Mouse (Mus musculus): Measurements from ENCODE around the gene Tfpt.

Tfpt gene

DNA sequence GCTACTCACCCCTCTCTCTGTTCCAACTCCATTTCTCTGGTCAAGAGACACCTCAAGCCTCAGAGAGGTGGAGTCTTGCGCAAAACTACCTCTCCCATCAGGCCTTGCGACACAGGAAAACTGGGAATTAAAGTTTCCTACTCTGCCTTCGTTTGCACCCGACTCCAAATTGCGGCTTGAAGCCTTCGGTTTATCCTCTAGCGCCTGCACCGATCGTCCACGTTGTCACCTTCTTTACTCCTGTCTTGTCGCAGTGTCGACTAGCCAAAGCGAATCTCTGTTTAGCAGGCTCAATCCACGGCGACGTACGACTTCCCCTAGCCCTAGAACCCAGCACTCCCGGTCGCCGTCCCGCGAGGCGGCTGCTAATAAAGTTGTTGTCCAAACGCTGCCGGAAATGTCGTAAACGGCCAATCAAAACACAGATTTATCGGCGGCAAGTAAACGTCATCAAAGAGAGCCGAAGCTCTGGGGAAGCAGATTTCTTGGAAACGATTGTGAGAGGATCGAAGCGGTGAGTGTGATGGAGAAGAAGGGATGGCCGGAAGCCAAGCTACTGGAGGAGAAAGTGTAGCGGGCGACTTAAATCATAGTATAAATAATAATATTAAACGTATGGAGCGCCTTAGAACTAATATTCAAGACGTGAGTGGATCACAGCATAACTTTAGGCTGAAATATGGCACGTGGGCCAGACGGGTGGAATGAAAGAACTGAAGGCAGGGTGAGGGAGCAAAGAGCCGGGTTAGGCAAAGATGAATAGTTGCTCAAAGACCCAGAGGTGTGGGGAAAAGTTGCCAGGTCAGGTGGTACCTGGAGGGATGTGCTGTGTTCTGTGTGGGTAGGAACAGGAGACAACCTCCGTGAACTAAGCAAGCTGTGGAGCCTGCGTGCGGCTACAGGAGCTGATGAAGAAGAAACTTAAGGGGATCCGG lies at the start of gene Tfpt, which contains the start of gene Prpf31:
Gene Tfpt (minus strand): TSS at position 387 of the 935 bp plus-strand sequence.
Gene Prpf31 (plus strand): TSS at position 443 of the 935 bp plus-strand sequence.
- in situ Hi-C loops (cut with MseI, MboI): no loop called here

DNA sequence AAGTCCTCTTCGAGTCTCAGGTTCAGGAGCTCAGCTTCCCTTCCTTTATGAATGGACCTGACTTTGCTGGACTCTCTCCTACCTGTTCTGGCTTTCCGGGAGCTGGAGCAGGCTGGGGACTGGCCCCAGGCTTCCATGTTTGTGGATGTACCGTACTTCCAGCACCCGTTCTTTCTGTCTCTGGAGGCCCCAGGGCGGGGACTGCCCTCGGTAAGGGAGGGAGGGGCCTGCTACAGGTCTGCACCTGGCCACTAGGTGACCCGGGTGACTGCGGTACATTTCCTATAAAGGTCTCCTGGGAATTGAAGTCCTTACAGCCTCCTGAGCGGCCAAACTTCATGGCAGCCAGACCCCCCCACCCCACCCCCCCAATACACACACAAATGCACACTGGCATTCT lies 47.6 kb upstream of the Tfpt start, which contains the start of gene Tmc4:
Gene Tmc4 (minus strand): TSS at position 212 of the 400 bp plus-strand sequence.
- in situ Hi-C loops (cut with MseI, MboI): loop anchor here in 1 of 2 experiments (25.0 kb wide), 1 partner anchor 235 kb away; the partner anchor contains the start of gene Lilra6

DNA sequence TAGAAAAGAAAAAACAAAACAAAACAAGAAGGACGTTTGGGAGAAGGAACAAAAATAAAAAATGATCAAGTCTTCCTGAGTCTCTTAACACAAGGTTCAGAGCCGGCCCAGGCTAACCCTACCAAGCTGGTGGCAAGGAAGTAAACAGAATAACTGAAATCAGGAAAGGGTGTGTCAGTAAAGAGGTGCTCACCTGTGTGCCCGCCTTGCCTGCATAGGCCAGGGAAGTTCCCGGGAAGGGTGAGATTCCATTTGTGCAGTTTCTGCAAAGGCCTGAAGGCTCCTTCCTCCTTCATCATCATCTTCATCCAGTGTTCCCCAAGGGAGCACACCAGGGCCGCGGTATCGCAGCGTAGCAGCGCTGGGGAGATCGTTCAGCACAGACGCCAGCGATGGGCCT lies 46.6 kb upstream of the Tfpt start:
- in situ Hi-C loops (cut with MseI, MboI): loop anchor here in 1 of 2 experiments (25.0 kb wide), 1 partner anchor 236 kb away; the partner anchor contains the start of gene Lilra6

DNA sequence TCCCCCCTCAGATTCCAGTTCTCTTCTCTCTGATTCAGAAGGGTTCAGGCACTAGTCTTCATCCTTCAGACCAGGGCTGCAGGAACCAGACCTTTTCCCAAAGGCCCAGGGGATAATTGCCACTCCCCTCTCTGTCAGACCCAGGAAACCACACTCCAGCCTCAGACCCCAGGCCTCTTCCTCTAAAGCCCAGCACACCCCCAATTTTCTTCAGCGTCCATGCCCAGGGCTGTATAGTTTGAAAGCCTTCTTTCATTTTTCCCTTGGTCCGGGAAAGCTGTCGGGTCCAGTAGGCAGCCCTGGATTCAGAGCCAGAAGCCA lies 45.5 kb upstream of the Tfpt start:
- in situ Hi-C loops (cut with MseI, MboI): loop anchor here in 1 of 2 experiments (25.0 kb wide), 1 partner anchor 237 kb away; the partner anchor contains the start of gene Lilra6

DNA sequence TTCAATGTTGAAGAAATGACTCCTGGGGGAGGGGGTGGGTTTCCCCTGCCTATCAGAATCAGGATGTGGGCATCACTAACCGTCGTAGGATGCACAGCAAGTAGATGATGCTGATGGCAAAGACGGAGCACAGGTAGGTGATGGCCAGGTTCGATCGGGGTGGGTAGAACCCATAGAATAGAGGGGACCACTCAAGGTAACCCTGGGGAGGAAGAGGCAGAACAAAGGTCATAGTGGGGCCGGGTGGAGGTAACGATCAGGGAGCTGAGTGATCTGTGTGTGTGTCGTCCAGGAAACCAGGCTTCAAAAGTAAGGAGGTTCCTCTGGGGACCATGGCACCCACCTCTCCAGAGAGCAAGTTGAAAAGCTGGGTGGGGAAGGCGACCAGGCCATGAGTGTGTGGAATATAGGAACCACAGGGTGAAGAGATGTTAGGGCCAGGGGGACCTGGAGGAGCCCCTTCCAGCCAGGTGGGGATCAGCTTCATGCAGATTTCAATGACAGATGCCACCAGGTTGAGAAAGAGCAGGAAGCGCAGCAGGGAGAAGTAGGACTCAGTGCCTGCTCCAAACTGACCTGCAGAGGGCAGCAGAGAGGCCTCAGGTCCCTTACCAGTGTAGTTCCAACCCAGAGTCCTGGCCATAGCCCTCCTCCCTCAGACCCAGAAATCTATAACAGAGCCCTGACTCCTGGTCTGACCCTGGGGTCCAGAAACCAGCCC lies 44.9 kb upstream of the Tfpt start:
- in situ Hi-C loops (cut with MseI, MboI): loop anchor here in 1 of 2 experiments (5.0 to 25.0 kb wide), 2 partner anchors 52 to 238 kb away; partner anchors contain the start of gene Lilra6

DNA sequence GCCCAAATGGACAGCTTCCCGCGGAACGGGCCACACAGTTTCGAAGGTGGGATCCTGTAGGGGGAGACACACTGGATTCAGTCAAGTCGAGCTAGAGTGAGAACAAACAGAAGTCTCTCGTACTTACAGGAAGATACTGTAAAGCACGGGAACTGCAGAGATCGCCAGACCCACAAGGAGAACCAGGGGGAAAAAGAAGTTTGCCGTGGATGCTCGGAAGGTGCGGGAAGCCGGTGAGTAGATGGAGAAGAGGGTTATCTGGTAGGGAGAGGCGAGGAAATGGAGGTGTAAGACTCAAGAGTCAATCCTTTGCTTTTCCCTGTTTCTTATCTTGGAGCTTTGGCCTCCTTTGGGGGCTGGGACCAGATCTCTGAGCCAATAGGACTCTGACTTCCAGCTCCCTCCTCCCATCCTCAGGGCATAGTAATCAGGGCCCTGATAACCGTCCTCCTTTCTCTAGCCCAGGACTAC lies 37.2 kb upstream of the Tfpt start:
- in situ Hi-C loops (cut with MseI, MboI): no loop called here

DNA sequence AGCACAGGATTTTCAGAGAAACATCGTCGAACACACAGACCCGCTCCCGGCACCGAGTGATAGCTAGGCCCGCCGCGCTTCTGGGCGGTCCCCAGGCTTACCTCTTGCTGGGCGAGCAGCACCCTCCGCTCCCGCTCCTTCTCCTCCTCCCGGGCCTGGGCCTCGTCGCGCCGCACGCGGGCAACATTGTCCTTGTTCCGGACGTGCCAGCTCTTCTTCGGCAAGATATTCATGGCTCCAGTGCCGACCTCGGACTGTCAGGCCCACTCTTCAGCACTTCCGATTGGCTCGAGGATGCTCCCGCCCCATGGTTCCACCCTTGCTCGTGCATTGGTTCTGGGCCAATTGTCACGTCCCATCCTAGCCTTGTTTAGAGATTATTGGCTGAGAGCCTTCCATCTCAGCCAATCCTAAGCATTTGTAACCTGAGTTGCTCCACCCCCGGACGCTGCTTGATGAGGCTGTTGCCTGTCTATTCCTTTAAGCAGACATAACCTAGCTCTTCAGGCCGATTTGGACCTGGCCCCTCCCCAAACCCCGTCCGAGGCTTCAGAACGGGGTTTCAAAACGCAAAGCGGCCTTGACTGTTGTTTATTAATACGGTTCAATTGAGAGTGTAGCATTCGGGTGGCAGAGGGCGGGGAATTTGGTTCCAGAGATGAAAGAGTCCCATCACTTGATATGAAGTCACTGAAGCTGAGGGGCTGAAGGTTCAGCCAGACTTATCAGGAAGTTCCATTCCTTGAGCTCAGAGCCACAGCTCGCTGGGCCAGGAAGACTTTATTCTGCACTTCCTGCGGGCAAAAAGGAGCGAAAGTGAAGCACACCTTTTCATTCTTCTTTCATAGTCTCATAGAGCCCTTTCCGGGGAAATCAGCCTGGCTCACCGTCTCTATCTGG lies 35.7 kb upstream of the Tfpt start, which contains the start of gene Leng1:
Gene Leng1 (minus strand): TSS at position 626 of the 900 bp plus-strand sequence.
- in situ Hi-C loops (cut with MseI, MboI): no loop called here

DNA sequence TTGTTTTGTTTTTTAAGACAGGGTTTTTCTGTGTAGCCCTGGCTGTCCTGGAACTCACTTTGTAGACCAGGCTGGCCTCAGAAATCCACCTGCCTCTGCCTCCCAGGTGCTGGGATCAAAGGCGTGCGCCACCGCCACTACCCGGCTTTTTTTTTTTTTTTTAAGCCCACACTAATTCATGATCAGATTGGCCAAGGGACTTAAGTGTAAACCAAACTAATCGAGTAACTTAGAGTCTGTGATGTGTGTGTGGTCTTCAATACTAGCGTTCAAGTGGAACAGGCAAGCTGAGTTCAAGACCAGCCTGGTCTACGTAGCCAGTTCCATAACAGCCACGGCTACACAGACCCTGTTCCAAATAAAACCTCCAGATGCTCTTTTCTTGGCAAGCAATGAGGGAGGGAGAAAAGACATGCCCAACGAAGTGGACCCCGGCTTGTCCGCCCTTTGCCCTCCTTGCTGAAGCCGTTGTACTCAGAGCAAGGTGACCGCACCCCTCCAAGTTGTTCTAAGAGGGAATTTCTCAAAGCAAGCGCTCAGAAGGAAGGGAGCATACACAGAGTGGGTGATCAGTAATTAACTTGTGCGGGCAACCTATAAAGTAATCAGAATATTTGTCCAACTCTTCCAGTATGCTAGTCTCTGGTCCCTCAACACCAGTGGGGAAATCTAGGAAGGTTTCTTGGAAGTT lies 34.9 kb upstream of the Tfpt start:
- in situ Hi-C loops (cut with MseI, MboI): no loop called here

DNA sequence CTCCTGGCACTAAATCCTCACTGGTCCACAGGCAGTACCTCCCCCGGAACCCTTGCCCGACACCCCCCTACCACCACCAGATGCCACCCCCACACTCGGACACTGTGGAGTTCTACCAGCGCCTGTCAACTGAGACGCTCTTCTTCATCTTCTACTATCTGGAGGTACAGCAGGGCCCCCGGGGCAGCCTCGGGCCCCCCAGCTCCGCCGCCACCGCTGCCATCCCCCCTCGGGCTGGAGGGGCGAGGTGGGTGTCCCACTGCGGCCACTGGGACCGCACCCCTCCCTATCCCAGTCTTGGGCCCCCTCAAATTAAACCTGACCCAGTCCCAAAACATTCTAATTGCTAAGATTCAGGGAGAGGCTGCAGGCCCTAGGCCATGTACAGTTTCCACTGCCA lies 28.8 kb upstream of the Tfpt start:
- in situ Hi-C loops (cut with MseI, MboI): no loop called here

DNA sequence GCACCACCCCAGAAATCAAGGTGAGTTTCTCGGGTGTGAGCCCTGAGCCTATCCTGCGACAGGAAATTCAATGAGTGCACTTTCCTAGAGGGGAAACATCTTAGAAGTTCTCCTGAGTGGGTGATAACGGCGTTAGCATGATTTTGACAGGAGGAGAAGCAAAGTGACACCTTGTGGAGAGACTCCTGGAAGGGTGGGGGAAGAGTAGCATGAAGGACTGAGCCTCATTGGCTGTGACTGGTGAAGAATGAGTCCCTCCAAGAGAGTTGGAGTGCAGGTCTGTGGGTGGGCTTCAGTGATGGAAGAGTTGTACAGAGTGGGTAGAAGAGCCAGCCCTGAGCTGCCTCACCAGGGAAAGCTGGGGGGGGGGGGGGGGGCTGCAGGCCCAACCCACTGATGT lies 27.2 kb upstream of the Tfpt start:
- in situ Hi-C loops (cut with MseI, MboI): no loop called here

DNA sequence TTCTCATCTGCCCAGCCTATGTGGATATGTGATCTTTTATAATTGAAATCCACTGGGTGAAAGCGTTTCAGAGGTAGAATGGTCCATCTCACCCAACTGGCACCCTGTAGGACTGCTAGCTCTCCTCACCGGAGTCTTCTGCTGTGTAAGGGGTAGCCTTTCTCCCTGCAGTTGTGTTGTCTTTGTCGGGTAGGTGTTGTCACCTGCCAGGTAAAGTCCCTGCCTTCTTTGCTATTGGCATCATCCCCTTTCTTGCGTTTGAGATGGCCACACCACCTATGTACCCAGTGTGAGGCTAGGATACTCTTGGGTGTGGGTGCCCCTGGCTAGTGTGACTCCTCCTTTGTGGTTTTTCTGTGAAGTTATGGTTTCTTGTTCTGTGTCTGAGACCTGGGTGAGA lies 16.9 kb upstream of the Tfpt start:
- in situ Hi-C loops (cut with MseI, MboI): loop anchor here in 1 of 2 experiments (10.0 kb wide), 1 partner anchor 58 kb away; the partner anchor contains the start of gene Rps9

DNA sequence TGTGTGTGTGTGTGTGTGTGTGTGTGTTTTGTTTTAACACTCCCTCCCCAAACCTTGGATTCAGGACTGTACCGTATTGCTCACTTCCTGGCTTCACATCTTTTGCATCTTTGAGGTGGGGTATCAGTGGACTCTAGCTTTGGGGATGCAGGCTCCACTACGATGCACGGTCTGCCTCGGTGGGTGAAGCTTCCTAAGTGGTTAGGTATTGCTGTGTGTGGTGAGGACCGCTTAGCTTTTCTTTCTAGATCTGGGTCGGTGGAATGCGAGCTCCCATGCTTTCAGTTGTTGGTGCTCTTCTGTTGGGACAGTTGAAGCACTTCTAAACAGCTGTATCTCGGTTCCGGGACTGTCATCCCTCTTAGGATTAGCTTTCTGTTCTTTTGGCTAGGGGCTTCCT lies 16.5 kb upstream of the Tfpt start:
- in situ Hi-C loops (cut with MseI, MboI): loop anchor here in 1 of 2 experiments (10.0 kb wide), 1 partner anchor 59 kb away; the partner anchor contains the start of gene Rps9

DNA sequence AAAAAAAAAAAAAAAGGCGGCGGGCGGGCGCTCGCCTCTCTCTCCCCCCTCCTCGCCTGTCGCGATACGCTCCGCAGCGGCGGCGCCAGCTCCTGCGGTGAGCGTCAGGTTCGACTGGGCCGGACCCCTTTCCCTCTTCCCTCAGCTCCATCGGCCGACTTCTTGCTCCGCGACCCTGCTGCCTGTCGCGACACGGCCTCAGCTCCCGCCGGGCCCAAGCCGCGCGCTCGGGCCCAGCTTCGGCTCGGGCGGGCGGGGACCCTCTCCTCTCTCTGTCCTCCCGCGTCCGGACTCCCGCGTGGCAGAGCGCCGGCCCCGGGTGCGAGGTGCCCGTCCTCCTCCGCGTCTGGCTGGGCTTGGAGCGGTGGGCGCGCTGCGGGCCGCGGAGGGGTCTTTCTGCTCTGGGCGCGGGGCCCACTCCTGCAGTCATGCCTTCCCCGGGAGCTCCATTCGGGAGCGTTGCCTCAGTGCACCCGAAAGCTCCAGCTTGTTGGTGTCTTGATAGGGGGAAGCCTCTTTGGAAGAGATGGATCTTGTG lies 15.8 kb upstream of the Tfpt start:
- in situ Hi-C loops (cut with MseI, MboI): loop anchor here in 1 of 2 experiments (10.0 kb wide), 1 partner anchor 59 kb away; the partner anchor contains the start of gene Rps9

DNA sequence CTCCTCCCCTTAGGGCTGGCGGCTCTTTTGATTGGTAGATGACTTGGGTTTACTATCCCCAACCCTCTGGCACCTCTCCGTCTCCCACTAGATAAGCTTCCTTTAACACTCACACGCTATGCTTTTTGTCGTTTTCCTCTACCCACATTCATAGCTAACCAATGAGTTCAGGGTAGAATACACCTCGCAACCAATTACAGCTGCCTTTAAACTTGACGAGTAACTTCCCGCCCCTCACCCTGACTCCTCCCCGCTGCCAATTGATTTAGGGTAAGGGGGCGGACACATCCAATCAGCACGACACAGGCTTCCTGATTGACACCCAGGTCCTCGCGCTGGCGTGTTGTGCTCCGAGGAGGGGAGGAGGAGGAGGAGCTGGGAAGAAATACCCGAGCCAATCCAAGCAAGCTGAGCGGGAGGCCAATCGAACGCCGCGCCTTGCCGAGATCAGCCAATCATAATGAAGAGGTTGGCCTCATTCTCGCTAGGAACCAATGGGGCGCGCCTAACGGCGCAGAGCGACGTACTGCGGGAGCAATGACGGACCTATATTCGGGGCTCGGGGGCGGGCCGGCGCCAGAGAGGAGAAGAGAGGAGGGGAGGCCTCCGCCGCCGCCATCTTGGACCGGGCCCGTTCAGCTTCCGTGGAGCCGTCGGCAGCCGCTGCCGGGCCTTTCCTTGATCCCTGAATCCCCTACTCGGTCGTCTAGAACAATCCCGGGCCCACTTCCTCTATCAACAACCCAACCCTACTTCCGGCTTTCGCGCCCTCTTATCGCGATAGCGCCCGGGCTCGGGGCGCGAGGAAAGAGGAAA lies 15.2 kb upstream of the Tfpt start, which contains the start of gene Cnot3:
Gene Cnot3 (plus strand): TSS at position 597 of the 816 bp plus-strand sequence.
- in situ Hi-C loops (cut with MseI, MboI): loop anchor here in 1 of 2 experiments (10.0 kb wide), 1 partner anchor 60 kb away; the partner anchor contains the start of gene Rps9

DNA sequence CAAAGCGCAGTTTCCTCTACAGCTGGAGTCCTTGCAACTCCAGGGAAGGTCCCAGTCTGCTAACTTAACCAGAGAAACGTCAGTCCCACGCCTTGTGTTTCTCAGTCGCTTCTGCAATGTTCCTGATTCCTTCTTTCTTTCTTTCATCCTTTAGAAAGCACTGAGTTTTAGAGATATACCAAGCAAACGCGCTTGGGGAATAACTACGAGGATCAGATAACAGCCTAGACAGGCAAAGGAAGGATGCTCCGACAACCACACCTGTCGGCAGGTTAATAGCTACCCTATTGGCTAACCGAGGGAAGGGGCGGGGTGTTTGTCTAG lies 14.6 kb upstream of the Tfpt start:
- in situ Hi-C loops (cut with MseI, MboI): loop anchor here in 1 of 2 experiments (10.0 kb wide), 1 partner anchor 60 kb away; the partner anchor contains the start of gene Rps9

DNA sequence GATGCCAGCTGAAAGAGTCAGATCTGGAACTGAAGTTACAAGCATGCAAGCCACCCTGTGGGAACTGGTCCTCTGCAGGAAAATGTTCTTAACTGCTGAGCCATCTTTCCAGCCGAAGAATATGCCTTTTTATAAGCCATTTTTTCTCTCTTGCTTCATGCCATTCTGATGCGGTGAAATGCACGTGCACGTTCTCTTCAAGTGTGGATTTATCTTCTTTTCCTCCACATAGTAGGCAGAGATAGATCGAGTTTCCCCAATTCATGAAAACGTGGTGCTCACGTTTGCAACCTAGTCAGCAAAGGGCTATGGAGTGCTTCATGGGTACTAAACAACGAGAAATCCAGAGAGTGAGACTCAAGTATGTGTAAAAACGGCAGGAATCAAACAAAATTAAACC lies 14.1 kb upstream of the Tfpt start:
- in situ Hi-C loops (cut with MseI, MboI): loop anchor here in 1 of 2 experiments (10.0 kb wide), 1 partner anchor 61 kb away; the partner anchor contains the start of gene Rps9

DNA sequence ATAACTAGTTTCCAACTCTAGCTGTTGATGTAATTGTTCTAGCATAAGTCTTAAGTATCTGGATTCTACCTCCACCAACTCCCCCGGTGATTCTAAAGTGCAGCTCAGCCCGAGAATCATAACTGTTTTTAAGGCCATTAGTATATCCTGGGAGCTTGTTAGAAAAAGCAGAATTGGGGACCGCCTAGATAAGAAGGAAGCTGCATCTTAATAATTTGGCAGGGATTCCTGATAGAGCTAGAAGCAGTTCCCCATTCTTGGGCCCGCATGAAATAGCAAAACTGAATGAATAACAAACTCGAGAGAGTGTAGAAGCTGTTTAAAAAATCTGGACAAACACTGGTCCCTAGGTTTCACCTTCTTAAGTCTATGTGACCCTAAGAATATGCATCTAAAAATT lies 13.7 kb upstream of the Tfpt start:
- in situ Hi-C loops (cut with MseI, MboI): loop anchor here in 1 of 2 experiments (10.0 kb wide), 1 partner anchor 61 kb away; the partner anchor contains the start of gene Rps9

DNA sequence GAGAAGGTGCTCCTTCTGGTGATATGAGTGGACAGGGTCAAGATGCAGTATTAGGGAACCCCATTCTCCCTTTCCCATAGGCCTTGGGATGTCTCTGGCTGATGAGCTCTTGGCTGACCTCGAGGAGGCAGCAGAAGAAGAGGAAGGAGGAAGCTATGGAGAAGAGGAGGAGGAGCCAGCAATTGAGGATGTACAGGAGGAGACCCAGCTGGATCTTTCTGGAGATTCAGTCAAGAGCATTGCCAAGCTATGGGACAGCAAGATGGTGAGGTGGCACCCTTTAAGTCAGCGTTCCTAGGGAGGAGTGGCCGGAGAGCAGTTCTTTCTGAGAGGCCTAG lies 718 bp upstream of the Tfpt start:
- in situ Hi-C loops (cut with MseI, MboI): no loop called here

DNA sequence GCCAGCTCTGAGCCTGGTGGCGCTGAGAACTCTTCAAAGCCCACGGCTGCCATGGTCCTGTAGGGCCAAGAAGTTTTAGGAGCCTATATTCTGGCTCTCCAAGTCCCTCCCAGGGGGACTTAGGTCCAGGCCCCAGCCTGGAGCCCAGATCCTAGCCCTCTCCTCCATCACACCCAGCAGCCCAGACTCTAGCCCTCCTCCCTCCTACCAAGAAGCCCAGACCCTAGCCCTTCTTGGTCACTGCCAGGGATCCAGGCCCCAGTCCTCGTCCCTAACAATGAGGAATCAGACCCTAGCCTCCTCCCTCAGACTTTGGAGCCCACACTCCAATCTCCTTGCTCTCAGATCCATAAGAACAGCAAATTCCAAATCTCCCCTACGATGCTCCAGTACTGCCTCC lies 699 bp downstream of the Tfpt start:
- in situ Hi-C loops (cut with MseI, MboI): no loop called here
